Mouse (Mus musculus): Measurements from ENCODE around the gene Tceal9.
"Not testable (repeated sequence)": the region's sequence is repeated elsewhere in the genome, so short reads cannot be mapped to it uniquely, and the experiment has no call there.

Gene Tceal9

DNA sequence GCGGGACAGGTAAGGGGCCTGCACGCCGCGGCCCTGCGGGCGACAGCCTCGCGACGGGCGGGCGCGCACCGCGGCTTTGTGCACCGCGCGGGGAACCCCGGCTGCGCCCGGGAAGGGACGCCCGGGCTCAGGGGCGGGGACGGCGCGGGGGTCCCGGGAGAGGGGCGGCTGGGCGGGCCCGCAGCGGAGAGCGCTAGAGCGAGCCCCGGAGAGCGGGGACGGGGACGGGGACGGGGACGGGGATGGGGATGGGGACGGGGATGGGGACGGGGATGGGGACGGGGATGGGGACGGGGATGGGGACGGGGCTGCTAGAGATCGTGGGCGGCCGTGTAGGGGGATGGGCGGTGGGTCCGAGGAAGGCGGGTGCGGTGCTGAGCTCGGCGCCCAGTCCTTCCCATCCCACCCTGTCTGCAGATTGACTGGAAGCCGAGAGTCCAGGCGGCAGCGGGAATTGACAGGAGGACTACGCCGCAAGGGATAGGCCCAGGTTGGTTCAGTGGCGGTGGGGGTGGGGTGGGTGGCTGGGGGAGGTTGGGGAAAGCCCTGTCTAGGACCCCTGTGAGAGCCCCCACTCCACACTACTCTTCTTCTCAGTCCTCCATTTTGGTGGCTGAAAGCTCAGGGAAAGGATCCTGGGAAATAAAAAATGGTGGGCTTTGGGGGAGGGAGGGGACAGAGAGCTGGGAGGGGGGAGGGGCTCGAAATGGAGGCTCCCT lies 25.7 kb downstream of the Tceal9 start:
- DNase-seq (ENCODE audit: extremely low read depth, low read depth) = not testable (repeated sequence)

DNA sequence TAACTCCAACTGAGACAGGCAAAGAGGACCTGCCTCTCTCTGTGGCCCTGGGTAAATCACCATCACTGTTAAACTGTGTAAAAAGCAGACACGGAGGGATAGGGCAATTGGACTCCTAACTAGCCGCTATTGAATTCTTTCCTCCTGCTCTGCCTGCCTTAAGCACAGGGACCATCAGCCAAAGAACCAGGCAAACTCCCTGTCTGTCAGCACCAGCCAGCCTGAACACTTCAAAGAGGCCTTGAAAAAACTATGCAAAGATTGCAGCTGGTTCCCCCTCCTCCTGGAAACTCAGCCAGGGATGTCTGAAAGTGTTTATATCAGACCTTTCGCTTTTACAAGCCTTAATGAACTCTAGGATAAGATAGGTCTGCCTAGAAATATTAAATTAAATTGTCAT lies 29.7 kb downstream of the Tceal9 start:
- DNase-seq (ENCODE audit: extremely low read depth, low read depth) = no peak

GRCm38 (mm10) chrX:136275386-136275785 lies 30.5 kb downstream of the Tceal9 start:
- DNase-seq (ENCODE audit: extremely low read depth, low read depth) = no peak

- no peak for DNase-seq (ENCODE audit: extremely low read depth, low read depth)
Observed at GRCm38 (mm10) chrX:136277577-136277976, 32.7 kb downstream of the Tceal9 start.

DNA sequence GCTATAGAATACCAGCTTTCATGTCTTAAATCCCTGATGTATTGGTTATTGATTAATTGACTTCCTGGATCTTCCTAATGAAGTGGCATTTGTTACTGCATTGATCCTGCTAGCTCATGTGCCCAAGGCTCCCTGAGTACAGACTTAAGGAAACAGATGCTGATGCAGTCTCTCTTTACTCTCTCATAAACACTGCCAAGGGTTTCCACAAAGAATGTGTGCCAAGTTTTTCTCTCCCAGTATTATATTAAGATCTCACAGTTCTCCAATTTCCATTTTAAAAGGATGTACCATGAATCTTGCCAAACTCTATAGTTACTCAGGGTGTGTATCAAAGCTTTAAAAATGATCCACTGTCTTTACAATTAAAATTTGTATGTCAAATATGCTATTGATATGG lies 33.5 kb downstream of the Tceal9 start:
- no peak for DNase-seq (ENCODE audit: extremely low read depth, low read depth)

GRCm38 (mm10) chrX:136279410-136279809 lies 34.5 kb downstream of the Tceal9 start:
- DNase-seq (ENCODE audit: extremely low read depth, low read depth) = no peak

GRCm38 (mm10) chrX:136290817-136291281 lies 46.0 kb downstream of the Tceal9 start:
- DNase-seq (ENCODE audit: extremely low read depth, low read depth) = no peak
